15 mouse cellular contexts compared by ENCODE assay signal in the genomic region with DNA sequence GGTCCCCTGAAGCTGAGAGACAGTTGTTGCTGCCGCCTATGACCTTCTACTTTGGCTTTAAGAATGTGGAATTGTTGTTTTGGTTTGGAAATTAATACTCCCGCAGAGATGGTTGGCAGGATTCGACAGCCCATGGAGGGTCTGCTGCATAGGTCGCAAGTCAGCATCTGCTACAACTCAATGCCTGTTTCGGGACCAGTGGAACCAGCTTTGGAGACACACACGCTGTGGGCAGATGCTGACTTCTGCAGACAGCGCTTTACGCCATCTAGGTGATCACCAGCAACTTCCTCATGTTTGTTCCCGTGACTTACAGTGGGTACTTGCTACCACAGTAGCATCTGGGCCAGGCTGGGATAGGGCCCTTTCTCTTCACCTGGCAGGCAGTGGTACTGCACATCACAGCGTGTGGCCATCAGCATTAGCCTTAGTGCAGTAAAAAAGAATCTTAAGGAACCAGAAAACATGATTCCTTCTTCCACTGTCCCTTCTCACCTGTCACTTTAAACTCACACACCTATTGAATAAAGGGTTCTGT. TPM values are rescaled to one million over a fixed set of nuclear protein-coding genes. Genes with fewer than 3 reads are reported as not detected.
DNase-seq lines count a peak whose midpoint lies in the region; ATAC-seq lines count a peak whose summit lies in the region.
"Had no signal": no experiment of that assay in that cellular context is flagged by ENCODE, and none has a peak within 500 bp of the region (broad histone marks: within the 10 kb centered on the region; RNA-seq: fewer than 3 reads in every experiment).

No protein-coding gene starts in this region.

- H3K9me3 ChIP-seq in kidney, embryonic 16.5 days (ENCODE audit: low read length) = no peaks in the 10 kb centered on the region
- no peaks in the 10 kb centered on the region for H3K9me3 ChIP-seq in hindbrain, embryonic 16.5 days (ENCODE audit: control insufficient read depth, low read length)
- H3K9me3 ChIP-seq: neural tube, embryonic 12.5 days had no signal

- 53% methylated on average over 10 of the region's 10 CpGs for WGBS in kidney, embryonic 16.5 days
- WGBS in hindbrain, embryonic 16.5 days = 70% methylated on average over 10 of the region's 10 CpGs

- no peak overlapping the region for H3K27ac ChIP-seq in kidney, embryonic 16.5 days (ENCODE audit: low read length)
- no peak overlapping the region for H3K27ac ChIP-seq in hindbrain, embryonic 16.5 days (ENCODE audit: low read depth, low read length)
- H3K27ac ChIP-seq: neural tube, embryonic 12.5 days had no signal

- H3K4me1 ChIP-seq in kidney, embryonic 16.5 days (ENCODE audit: insufficient read depth, low read length) = no peaks in the 10 kb centered on the region
- H3K4me1 ChIP-seq in hindbrain, embryonic 16.5 days (ENCODE audit: control insufficient read depth, insufficient read depth, low read depth, low read length) = no peaks in the 10 kb centered on the region
- H3K4me1 ChIP-seq: neural tube, embryonic 12.5 days had no signal

- H3K4me2 ChIP-seq in kidney, embryonic 16.5 days (replicated peaks; ENCODE audit: low read depth, low read length) = no peak overlapping the region
- no peak overlapping the region for H3K4me2 ChIP-seq in hindbrain, embryonic 16.5 days (ENCODE audit: low read length)
- H3K4me2 ChIP-seq: midbrain, embryonic 11.5 days; neural tube, embryonic 12.5 days had no signal

- no peak overlapping the region for H3K9ac ChIP-seq in kidney, embryonic 16.5 days (replicated peaks; ENCODE audit: low read length)
- H3K9ac ChIP-seq in hindbrain, embryonic 16.5 days (ENCODE audit: low read depth, low read length) = no peak overlapping the region
- H3K9ac ChIP-seq: neural tube, embryonic 12.5 days had no signal

- H3K4me3 ChIP-seq in kidney, embryonic 16.5 days (ENCODE audit: low read length) = no peak overlapping the region
- H3K4me3 ChIP-seq in hindbrain, embryonic 16.5 days (ENCODE audit: low read length) = no peak overlapping the region
- H3K4me3 ChIP-seq: neural tube, embryonic 12.5 days had no signal

- H3K36me3 ChIP-seq in kidney, embryonic 16.5 days (ENCODE audit: insufficient read depth, low read length) = peaks cover 23% of the 10 kb centered on the region
- peaks cover 16% of the 10 kb centered on the region for H3K36me3 ChIP-seq in hindbrain, embryonic 16.5 days (ENCODE audit: control insufficient read depth, insufficient read depth, low read length)

- no peak for DNase-seq in kidney, postnatal 4 days
- peak; percentile 50 for DNase-seq in A20 (ENCODE audit: low read depth, low spot score)
- peak; percentile 70 for DNase-seq in ZHBTc4 (ENCODE audit: low read depth, low spot score)
- DNase-seq in gastrocnemius, postnatal 25 days = no peak
- no peak for DNase-seq in cerebellum, adult 9-10 months
- DNase-seq: cerebellum, adult 18-20 months; kidney, adult 9 months; layer of hippocampus, adult 9-11 months; lung, adult 18-20 months; right cerebral cortex, adult 18-20 months had no signal

- H3K27me3 ChIP-seq in kidney, embryonic 16.5 days (ENCODE audit: insufficient read depth, low read length) = no peaks in the 10 kb centered on the region
- no peaks in the 10 kb centered on the region for H3K27me3 ChIP-seq in hindbrain, embryonic 16.5 days (replicated peaks; ENCODE audit: control insufficient read depth, insufficient read depth, low read length)
- H3K27me3 ChIP-seq: neural tube, embryonic 12.5 days had no signal

- peak; percentile 55; the same call in 1 of the 2 replicates for ATAC-seq in kidney, embryonic 16.5 days (ENCODE audit: low FRiP score, low TSS enrichment)
- ATAC-seq in megakaryocyte progenitor cell, adult 5-6 weeks (replicated peaks; ENCODE audit: poor library complexity) = peak; percentile 47
- no peak for ATAC-seq in hindbrain, embryonic 16.5 days

RNA-seq across cellular contexts. Expression of a gene that starts 18.9 kb away (rescaled TPM):
- 673 and 685 TPM in 2 replicates for polyA plus RNA-seq in kidney, embryonic 16.5 days (2015; fragmentation: Nextera tagmentation; extraction: Ambion mirVana)
- total RNA-seq in megakaryocyte progenitor cell, adult 5-6 weeks (2015) = 664 and 680 TPM in 2 replicates
- 231 and 244 TPM in 2 replicates for total RNA-seq in megakaryocyte progenitor cell, adult 5-6 weeks (2017)
- total RNA-seq in gastrocnemius, postnatal 25 days (2021) = 1,000 to 10,000 TPM; 1,149 to 1,195 TPM
- 635 and 651 TPM in 2 replicates for polyA plus RNA-seq in hindbrain, embryonic 16.5 days (2015; fragmentation: Nextera tagmentation; extraction: Ambion mirVana)

RNA-seq across cellular contexts. Expression of a gene that starts 38.4 kb away (rescaled TPM):
- polyA plus RNA-seq in kidney, embryonic 16.5 days (2015; fragmentation: Nextera tagmentation; extraction: Ambion mirVana) = 191 and 202 TPM in 2 replicates
- total RNA-seq in megakaryocyte progenitor cell, adult 5-6 weeks (2015) = 266 and 302 TPM in 2 replicates
- 461 and 467 TPM in 2 replicates for total RNA-seq in megakaryocyte progenitor cell, adult 5-6 weeks (2017)
- 10 to 100 TPM; 43.5 to 46.7 TPM for total RNA-seq in gastrocnemius, postnatal 25 days (2021)
- polyA plus RNA-seq in hindbrain, embryonic 16.5 days (2015; fragmentation: Nextera tagmentation; extraction: Ambion mirVana) = 68.7 and 83.7 TPM in 2 replicates

RNA-seq across cellular contexts. Expression of a gene that starts 60.0 kb away (rescaled TPM):
- polyA plus RNA-seq in kidney, embryonic 16.5 days (2015; fragmentation: Nextera tagmentation; extraction: Ambion mirVana) = 37.6 and 39.3 TPM in 2 replicates
- total RNA-seq in megakaryocyte progenitor cell, adult 5-6 weeks (2015) = 17.1 TPM in 2 replicates
- total RNA-seq in megakaryocyte progenitor cell, adult 5-6 weeks (2017) = 23.1 and 26.9 TPM in 2 replicates
- 10 to 100 TPM in 1 of 2 experiments, 1 to 10 TPM in 1; 9.1 to 12.1 TPM for total RNA-seq in gastrocnemius, postnatal 25 days (2021)
- 19.7 and 20.6 TPM in 2 replicates for polyA plus RNA-seq in hindbrain, embryonic 16.5 days (2015; fragmentation: Nextera tagmentation; extraction: Ambion mirVana)

Comparison
In these comparisons a context has a peak if more than half of its experiments do, and no peak if none do; other contexts are left out.
1. DNase-seq: peak in A20 (single experiment) and ZHBTc4 (single experiment); none in kidney, postnatal 4 days (0 of 2), gastrocnemius, postnatal 25 days (single experiment) and cerebellum, adult 9-10 months (single experiment).
2. RNA of a gene that starts 38.4 kb away (total RNA-seq): 266 to 467 TPM in megakaryocyte progenitor cell, adult 5-6 weeks; 43.5 to 46.7 TPM in gastrocnemius, postnatal 25 days; every median in the first group is over 4 times any median in the second.